Mouse (Mus musculus) ovary, adult 18-20 months (tissue): Measurements from ENCODE around the gene Tbc1d24.
A peak's percentile ranks its signal among the peaks of the same experiment; 100 is the strongest.

Experiments
- DNase-seq: peaks from one replicate; pipeline ENCODE4 v3.0.0; 2022; ENCODE audit warnings: low spot score, mixed read lengths

Gene Tbc1d24

GRCm38 (mm10) chr17:24173423-24173822 lies 31.9 kb downstream of the Tbc1d24 start:
- DNase-seq: no peak

GRCm38 (mm10) chr17:24171738-24172137 lies 33.6 kb downstream of the Tbc1d24 start:
- no peak for DNase-seq

- DNase-seq: no peak
Measured at GRCm38 (mm10) chr17:24170729-24171128, 34.6 kb downstream of the Tbc1d24 start.

- no peak for DNase-seq
Measured at GRCm38 (mm10) chr17:24170125-24170524, 35.2 kb downstream of the Tbc1d24 start.

- DNase-seq: peak; percentile 86
Measured at GRCm38 (mm10) chr17:24169317-24170065, 35.9 kb downstream of the Tbc1d24 start, which contains the start of gene Atp6v0c. Gene Atp6v0c (minus strand): TSS chr17:24169702.

GRCm38 (mm10) chr17:24168590-24169277 lies 36.6 kb downstream of the Tbc1d24 start:
- DNase-seq: peak; percentile 43

GRCm38 (mm10) chr17:24167891-24168505 lies 37.4 kb downstream of the Tbc1d24 start:
- DNase-seq: no peak

GRCm38 (mm10) chr17:24167120-24167519 lies 38.2 kb downstream of the Tbc1d24 start:
- no peak for DNase-seq

GRCm38 (mm10) chr17:24164566-24165259 lies 40.6 kb downstream of the Tbc1d24 start:
- DNase-seq: no peak

- peak; percentile 91 for DNase-seq
Measured at GRCm38 (mm10) chr17:24163176-24163962, 42.0 kb downstream of the Tbc1d24 start, which contains the start of gene Amdhd2. Gene Amdhd2 (minus strand): TSS chr17:24163766.

- DNase-seq: no peak
Measured at GRCm38 (mm10) chr17:24162584-24163175, 42.7 kb downstream of the Tbc1d24 start.

GRCm38 (mm10) chr17:24161466-24161865 lies 43.9 kb downstream of the Tbc1d24 start:
- DNase-seq: no peak

GRCm38 (mm10) chr17:24157526-24157925 lies 47.8 kb downstream of the Tbc1d24 start:
- DNase-seq: no peak

GRCm38 (mm10) chr17:24157121-24157520 lies 48.2 kb downstream of the Tbc1d24 start:
- DNase-seq: no peak

- no peak for DNase-seq
Measured at GRCm38 (mm10) chr17:24156394-24156793, 49.0 kb downstream of the Tbc1d24 start.

GRCm38 (mm10) chr17:24155742-24156141 lies 49.6 kb downstream of the Tbc1d24 start:
- DNase-seq: no peak

- DNase-seq: no peak
Measured at GRCm38 (mm10) chr17:24154463-24154862, 50.9 kb downstream of the Tbc1d24 start.

- DNase-seq: peak; percentile 55
Measured at GRCm38 (mm10) chr17:24151890-24152563, 53.3 kb downstream of the Tbc1d24 start.

GRCm38 (mm10) chr17:24151382-24151781 lies 54.0 kb downstream of the Tbc1d24 start:
- no peak for DNase-seq

GRCm38 (mm10) chr17:24150824-24151223 lies 54.5 kb downstream of the Tbc1d24 start, which contains the start of gene Pdpk1:
Gene Pdpk1 (minus strand): TSS chr17:24150924.
- no peak for DNase-seq
